12 mouse cellular contexts compared by ENCODE assay signal in the genomic region with DNA sequence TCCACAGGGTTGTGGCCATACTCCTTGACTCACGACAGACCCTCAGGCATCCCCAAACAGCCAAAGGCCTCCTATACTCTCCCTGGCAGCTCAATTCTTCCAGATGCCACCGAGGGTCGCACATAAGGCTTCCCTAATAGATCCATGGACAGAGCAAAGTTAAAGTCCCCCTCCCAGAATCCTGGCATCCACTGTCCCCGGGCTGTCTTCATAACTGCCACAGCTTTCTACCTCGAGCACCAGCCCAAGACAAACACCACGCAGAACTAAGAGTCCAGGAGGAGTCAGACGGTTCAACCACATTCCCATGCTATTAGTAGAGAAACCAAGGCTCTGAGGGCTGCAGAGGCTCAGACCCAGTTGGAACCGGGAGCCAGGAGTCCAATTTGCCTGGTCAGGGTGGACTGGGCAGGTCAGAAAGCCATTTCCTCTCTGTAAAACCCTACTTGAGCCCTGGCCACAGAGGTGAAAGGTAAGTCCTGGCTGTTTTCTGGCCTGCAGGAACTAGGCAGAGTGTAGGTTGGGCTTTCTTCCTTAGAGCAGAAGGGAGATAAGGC. TPM values are rescaled to one million over a fixed set of nuclear protein-coding genes. Genes with fewer than 3 reads are reported as not detected.
DNase-seq lines count a peak whose midpoint lies in the region; ATAC-seq and TF ChIP-seq lines count a peak whose summit lies in the region.
"Had no signal": no experiment of that assay in that cellular context is flagged by ENCODE, and none has a peak within 500 bp of the region (broad histone marks: within the 10 kb centered on the region; RNA-seq: fewer than 3 reads in every experiment).

No protein-coding gene starts in this region.

- peak overlapping the region; percentile 35; the same call in 1 of the 2 replicates for H3K27ac ChIP-seq in hindbrain, embryonic 10.5 days
- no peak overlapping the region for H3K27ac ChIP-seq in hindbrain, embryonic 11.5 days (ENCODE audit: low read depth, low read length)
- 0 out of 2 replicates have a peak overlapping the region, but pooled peaks have one; percentile 9 for H3K27ac ChIP-seq in neural tube, embryonic 15.5 days (replicated peaks)
- peak overlapping the region; percentile 88 for H3K27ac ChIP-seq in stomach, postnatal 0 days (replicated peaks)

- no peak overlapping the region for H3K9ac ChIP-seq in hindbrain, embryonic 11.5 days (ENCODE audit: low read depth, low read length)
- no peak overlapping the region for H3K9ac ChIP-seq in neural tube, embryonic 15.5 days (replicated peaks)
- peak overlapping the region; percentile 41; the same call in 1 of the 2 replicates for H3K9ac ChIP-seq in stomach, postnatal 0 days (ENCODE audit: low read length)

- peaks cover 27% of the 10 kb centered on the region for H3K4me1 ChIP-seq in hindbrain, embryonic 10.5 days (replicated peaks)
- no peaks in the 10 kb centered on the region; the same call in none of the 2 replicates for H3K4me1 ChIP-seq in hindbrain, embryonic 11.5 days (replicated peaks; ENCODE audit: control insufficient read depth, insufficient read depth, low read length)
- H3K4me1 ChIP-seq in neural tube, embryonic 15.5 days = peaks cover 41% of the 10 kb centered on the region
- peaks cover 6% of the 10 kb centered on the region; the same call in 1 of the 2 replicates for H3K4me1 ChIP-seq in stomach, postnatal 0 days (replicated peaks; ENCODE audit: control insufficient read depth, insufficient read depth)

- no peak for DNase-seq in hindbrain, embryonic 10.5 days (ENCODE audit: low spot score)
- DNase-seq in hindbrain, embryonic 11.5 days (ENCODE audit: low spot score) = no peak
- DNase-seq in neural tube, embryonic 10.5 days (ENCODE audit: extremely low spot score, low spot score) = no peak
- peak; percentile 93 for DNase-seq in fibroblast of lung, adult 2 months (ENCODE audit: low read depth)
- no peak for DNase-seq in stomach, postnatal 0 days (ENCODE audit: low spot score)
- no peak for DNase-seq in frontal cortex, postnatal 25 days (ENCODE audit: low spot score in 2 of 2)
- no peak for DNase-seq in cerebellum, postnatal 36 days
- DNase-seq: adrenal gland, adult 2 months; cerebellum, adult 9-10 months; lung, postnatal 36 days; right cerebral cortex, postnatal 14 days had no signal

- no peaks in the 10 kb centered on the region for H3K9me3 ChIP-seq in hindbrain, embryonic 10.5 days
- no peaks in the 10 kb centered on the region for H3K9me3 ChIP-seq in hindbrain, embryonic 11.5 days (ENCODE audit: control insufficient read depth, low read length)
- no peaks in the 10 kb centered on the region for H3K9me3 ChIP-seq in neural tube, embryonic 15.5 days (replicated peaks)
- no peaks in the 10 kb centered on the region for H3K9me3 ChIP-seq in stomach, postnatal 0 days (ENCODE audit: control insufficient read depth, low read length)

- WGBS in hindbrain, embryonic 10.5 days = 71% methylated on average over 8 of the region's 8 CpGs
- WGBS in hindbrain, embryonic 11.5 days = 71% methylated on average over 8 of the region's 8 CpGs
- 67% methylated on average over 8 of the region's 8 CpGs for WGBS in neural tube, embryonic 15.5 days
- WGBS in stomach, postnatal 0 days = 53% methylated on average over 8 of the region's 8 CpGs

- peaks cover 22% of the 10 kb centered on the region; the same call in 1 of the 2 replicates for H3K27me3 ChIP-seq in hindbrain, embryonic 10.5 days (ENCODE audit: insufficient read depth, poor library complexity, severe bottlenecking)
- H3K27me3 ChIP-seq in hindbrain, embryonic 11.5 days (ENCODE audit: control insufficient read depth, insufficient read depth, low read length) = no peaks in the 10 kb centered on the region
- H3K27me3 ChIP-seq in neural tube, embryonic 15.5 days (replicated peaks) = no peaks in the 10 kb centered on the region
- H3K27me3 ChIP-seq in stomach, postnatal 0 days (ENCODE audit: control insufficient read depth, insufficient read depth, low read length) = no peaks in the 10 kb centered on the region

- no peak for ATAC-seq in hindbrain, embryonic 11.5 days (ENCODE audit: low FRiP score)
- ATAC-seq in neural tube, embryonic 15.5 days (ENCODE audit: low FRiP score) = no peak
- no peak for ATAC-seq in stomach, postnatal 0 days (ENCODE audit: low FRiP score, low TSS enrichment)

- TF ChIP-seq CTCF in stomach, postnatal 0 days (IDR thresholded peaks at IDR 0.05; ENCODE audit: low read depth) = no peak

- no peak for TF ChIP-seq EP300 in stomach, postnatal 0 days (optimal IDR thresholded peaks at IDR 0.05)

- no peak overlapping the region for H3K4me3 ChIP-seq in hindbrain, embryonic 10.5 days
- H3K4me3 ChIP-seq in hindbrain, embryonic 11.5 days (ENCODE audit: low read depth, low read length) = no peak overlapping the region
- H3K4me3 ChIP-seq in neural tube, embryonic 15.5 days (replicated peaks) = no peak overlapping the region
- no peak overlapping the region for H3K4me3 ChIP-seq in stomach, postnatal 0 days (ENCODE audit: low read depth, low read length)

- H3K36me3 ChIP-seq in hindbrain, embryonic 10.5 days = no peaks in the 10 kb centered on the region
- no peaks in the 10 kb centered on the region for H3K36me3 ChIP-seq in hindbrain, embryonic 11.5 days (ENCODE audit: control insufficient read depth, insufficient read depth, low read length)
- no peaks in the 10 kb centered on the region for H3K36me3 ChIP-seq in neural tube, embryonic 15.5 days
- no peaks in the 10 kb centered on the region for H3K36me3 ChIP-seq in stomach, postnatal 0 days (ENCODE audit: control insufficient read depth, insufficient read depth, low read length)

- H3K4me2 ChIP-seq in hindbrain, embryonic 11.5 days (replicated peaks; ENCODE audit: low read depth, low read length) = no peak overlapping the region
- no peak overlapping the region for H3K4me2 ChIP-seq in neural tube, embryonic 15.5 days
- H3K4me2 ChIP-seq in stomach, postnatal 0 days (replicated peaks; ENCODE audit: low read depth) = peak overlapping the region; percentile 23; the same call in 1 of the 2 replicates

RNA-seq across cellular contexts. Expression of a gene that starts 8.8 kb away (rescaled TPM):
- 8.5 and 10.5 TPM in 2 replicates for polyA plus RNA-seq in hindbrain, embryonic 10.5 days (2016; fragmentation: Nextera tagmentation; extraction: Ambion mirVana)
- polyA plus RNA-seq in hindbrain, embryonic 11.5 days (2014; fragmentation: Nextera tagmentation; extraction: Ambion mirVana) = 13.4 and 14.3 TPM in 2 replicates
- polyA plus RNA-seq in neural tube, embryonic 15.5 days (2015; fragmentation: Nextera tagmentation; extraction: Ambion mirVana) = 13.4 and 17.0 TPM in 2 replicates
- polyA plus RNA-seq in stomach, postnatal 0 days (2015; fragmentation: Nextera tagmentation; extraction: Ambion mirVana) = 11.3 and 11.9 TPM in 2 replicates
